ENCODE assay signal across 1 mouse cellular context in genomic region chr10:87098722-87099121, GRCm38 (mm10).
TF ChIP-seq lines count a peak whose summit lies in the region.

No protein-coding gene starts in this region.

TF ChIP-seq in CH12.LX, 34 proteins besides CTCF, POLR2A, EP300 and RAD21 (continued from another document):
- TF ChIP-seq MXI1 (IDR thresholded peaks at IDR 0.05; ENCODE audit: low read depth, low read length) = no peak
- no peak for TF ChIP-seq CHD1 (IDR thresholded peaks at IDR 0.05; ENCODE audit: low read depth, low read length)
- no peak for TF ChIP-seq HCFC1 (IDR thresholded peaks at IDR 0.05; ENCODE audit: low read depth, low read length)
- TF ChIP-seq IRF4 (IDR thresholded peaks at IDR 0.05; ENCODE audit: low read depth, low read length) = no peak
- 0 out of 2 replicates have a peak, but pooled peaks have one; percentile 50 for TF ChIP-seq TCF12 (IDR thresholded peaks at IDR 0.05; ENCODE audit: low read depth, low read length)
TF ChIP-seq in CH12.LX: peak in this region for 5.
